Mouse (Mus musculus): ENCODE measurements at regions not wholly inside any gene's neighbourhood (a gene's known extent, or its start where the extent isn't known, plus 50 kb on each side); places are given as distances from the start of the nearest gene placed in this dataset.
"Not testable (repeated sequence)": the region's sequence is repeated elsewhere in the genome, so short reads cannot be mapped to it uniquely, and the experiment has no call there.

- H3K4me1 ChIP-seq = no peaks in the 10 kb centered on the region
- no peak overlapping the region for H3K4me2 ChIP-seq
- H3K27ac ChIP-seq = no peak overlapping the region
- 77% methylated on average over 3 of the region's 3 CpGs for WGBS
- no peaks in the 10 kb centered on the region for H3K36me3 ChIP-seq
- H3K9ac ChIP-seq = no peak overlapping the region
- no peak for ATAC-seq (ENCODE audit: insufficient read depth, low FRiP score, low read depth)
- H3K27me3 ChIP-seq (replicated peaks) = no peaks in the 10 kb centered on the region
- no peaks in the 10 kb centered on the region for H3K9me3 ChIP-seq
- no peak overlapping the region for H3K4me3 ChIP-seq (replicated peaks)
Observed at GRCm38 (mm10) chr13:3341416-3341815, 196.4 kb upstream of the Gdi2 start.

- H3K27ac ChIP-seq = no peak overlapping the region
- no peaks in the 10 kb centered on the region for H3K36me3 ChIP-seq
- H3K27me3 ChIP-seq (replicated peaks) = no peaks in the 10 kb centered on the region
- H3K9ac ChIP-seq = no peak overlapping the region
- ATAC-seq (ENCODE audit: insufficient read depth, low FRiP score, low read depth) = no peak
- H3K4me3 ChIP-seq (replicated peaks) = no peak overlapping the region
- no peaks in the 10 kb centered on the region for H3K9me3 ChIP-seq
- no peak overlapping the region for H3K4me2 ChIP-seq
- no peaks in the 10 kb centered on the region for H3K4me1 ChIP-seq
- 83% methylated on average over 5 of the region's 5 CpGs for WGBS
Observed at GRCm38 (mm10) chr13:3343611-3344010, 194.3 kb upstream of the Gdi2 start.

GRCm38 (mm10) chr13:3354912-3355311, 183.0 kb upstream of the Gdi2 start:
- H3K9me3 ChIP-seq; H3K4me3 ChIP-seq (replicated peaks); H3K27ac ChIP-seq; ATAC-seq (ENCODE audit: insufficient read depth, low FRiP score, low read depth); H3K4me2 ChIP-seq; H3K36me3 ChIP-seq; H3K9ac ChIP-seq: not testable (repeated sequence)
- Histone ChIP-seq H3K27me3 (replicated peaks) (peaks cover 24% of the 10 kb centered on the region), H3K4me1 (peaks cover 15% of the 10 kb centered on the region; the same call in 1 of the 2 replicates)

GRCm38 (mm10) chr13:3358079-3358608, 179.7 kb upstream of the Gdi2 start:
- Histone ChIP-seq H3K9me3 (no peaks in the 10 kb centered on the region), H3K36me3 (no peaks in the 10 kb centered on the region), H3K4me2 (peak overlapping the region; percentile 98), H3K4me3 (replicated peaks) (peak overlapping the region; percentile 52), H3K4me1 (peaks cover 15% of the 10 kb centered on the region; the same call in 1 of the 2 replicates), H3K27me3 (replicated peaks) (peaks cover 31% of the 10 kb centered on the region), H3K9ac (no peak overlapping the region), H3K27ac (no peak overlapping the region)
- no peak for ATAC-seq (ENCODE audit: insufficient read depth, low FRiP score, low read depth)
- WGBS = 3% methylated on average over 44 of the region's 45 CpGs

- 0 out of 2 replicates have a peak, but pooled peaks have one; percentile 23 for ATAC-seq (ENCODE audit: insufficient read depth, low FRiP score, low read depth)
- Histone ChIP-seq H3K36me3 (no peaks in the 10 kb centered on the region), H3K27ac (no peak overlapping the region), H3K4me1 (peaks cover 15% of the 10 kb centered on the region; the same call in 1 of the 2 replicates), H3K9ac (no peak overlapping the region), H3K4me3 (replicated peaks) (peak overlapping the region; percentile 52), H3K27me3 (replicated peaks) (peaks cover 31% of the 10 kb centered on the region), H3K9me3 (no peaks in the 10 kb centered on the region), H3K4me2 (peak overlapping the region; percentile 98)
- under 1% methylated on average over 41 of the region's 41 CpGs for WGBS
Observed at GRCm38 (mm10) chr13:3358996-3359750, 178.7 kb upstream of the Gdi2 start.

- Histone ChIP-seq H3K27me3 (replicated peaks) (peaks cover 31% of the 10 kb centered on the region), H3K4me2 (peak overlapping the region; percentile 98), H3K4me3 (replicated peaks) (peak overlapping the region; percentile 52), H3K4me1 (peaks cover 15% of the 10 kb centered on the region; the same call in 1 of the 2 replicates)
- WGBS = 2% methylated on average over 35 of the region's 35 CpGs
- not testable (repeated sequence) for H3K36me3 ChIP-seq; ATAC-seq (ENCODE audit: insufficient read depth, low FRiP score, low read depth); H3K27ac ChIP-seq; H3K9ac ChIP-seq; H3K9me3 ChIP-seq
Observed at GRCm38 (mm10) chr13:3359751-3360260, 178.1 kb upstream of the Gdi2 start.

- peaks cover 15% of the 10 kb centered on the region; the same call in 1 of the 2 replicates for H3K4me1 ChIP-seq
- H3K27me3 ChIP-seq (replicated peaks) = peaks cover 31% of the 10 kb centered on the region
- H3K9ac ChIP-seq = no peak overlapping the region; the same call in 1 of the 2 replicates
- no peaks in the 10 kb centered on the region for H3K9me3 ChIP-seq
- peak; percentile 80 for ATAC-seq (ENCODE audit: insufficient read depth, low FRiP score, low read depth)
- H3K4me3 ChIP-seq (replicated peaks) = peak overlapping the region; percentile 52
- H3K27ac ChIP-seq = no peak overlapping the region
- WGBS = under 1% methylated on average over 82 of the region's 82 CpGs
- no peaks in the 10 kb centered on the region for H3K36me3 ChIP-seq
- H3K4me2 ChIP-seq = peak overlapping the region; percentile 98
Observed at GRCm38 (mm10) chr13:3360503-3361490, 177.1 kb upstream of the Gdi2 start.

- Histone ChIP-seq H3K27ac (no peak overlapping the region), H3K36me3 (no peaks in the 10 kb centered on the region), H3K9me3 (no peaks in the 10 kb centered on the region), H3K4me3 (replicated peaks) (no peak overlapping the region), H3K4me1 (no peaks in the 10 kb centered on the region), H3K9ac (no peak overlapping the region), H3K27me3 (replicated peaks) (no peaks in the 10 kb centered on the region), H3K4me2 (no peak overlapping the region)
- 64% methylated on average over 6 of the region's 6 CpGs for WGBS
- no peak for ATAC-seq (ENCODE audit: insufficient read depth, low FRiP score, low read depth)
Observed at GRCm38 (mm10) chr13:3372701-3373100, 165.2 kb upstream of the Gdi2 start.

GRCm38 (mm10) chr13:3373522-3374220, 164.2 kb upstream of the Gdi2 start:
- not testable (repeated sequence) for H3K27ac ChIP-seq; H3K9ac ChIP-seq; H3K9me3 ChIP-seq; H3K4me1 ChIP-seq; H3K36me3 ChIP-seq; H3K4me3 ChIP-seq (replicated peaks); H3K27me3 ChIP-seq (replicated peaks); ATAC-seq (ENCODE audit: insufficient read depth, low FRiP score, low read depth); H3K4me2 ChIP-seq
- 45% methylated on average over 3 of the region's 3 CpGs for WGBS

- Histone ChIP-seq H3K9me3 (no peaks in the 10 kb centered on the region), H3K9ac (no peak overlapping the region), H3K4me2 (no peak overlapping the region), H3K4me1 (no peaks in the 10 kb centered on the region), H3K36me3 (no peaks in the 10 kb centered on the region), H3K27me3 (replicated peaks) (no peaks in the 10 kb centered on the region), H3K27ac (no peak overlapping the region), H3K4me3 (replicated peaks) (no peak overlapping the region)
- no peak for ATAC-seq (ENCODE audit: insufficient read depth, low FRiP score, low read depth)
- WGBS = 93% methylated on average over 7 of the region's 7 CpGs
Observed at GRCm38 (mm10) chr13:3374796-3375195, 163.1 kb upstream of the Gdi2 start.

- 53% methylated on average over 3 of the region's 3 CpGs for WGBS
- not testable (repeated sequence) for H3K4me3 ChIP-seq (replicated peaks); H3K27ac ChIP-seq; ATAC-seq (ENCODE audit: insufficient read depth, low FRiP score, low read depth); H3K9me3 ChIP-seq; H3K4me1 ChIP-seq; H3K9ac ChIP-seq; H3K4me2 ChIP-seq; H3K36me3 ChIP-seq; H3K27me3 ChIP-seq (replicated peaks)
Observed at GRCm38 (mm10) chr13:3377801-3378200, 160.1 kb upstream of the Gdi2 start.

Data from stomach, embryonic 15.5 days (tissue).